Mouse (Mus musculus): ENCODE measurements at regions not wholly inside any gene's neighbourhood (a gene's known extent, or its start where the extent isn't known, plus 50 kb on each side); places are given as distances from the start of the nearest gene placed in this dataset.

GRCm38 (mm10) chr6:126427208-126427607, 108.0 kb downstream of the Kcna5 start:
- H3K9me3 ChIP-seq (ENCODE audit: low read length), result no peaks in the 10 kb centered on the region
- H3K4me3 ChIP-seq (replicated peaks; ENCODE audit: low read length), result no peak overlapping the region
- no peaks in the 10 kb centered on the region for H3K4me1 ChIP-seq (replicated peaks; ENCODE audit: low read depth, low read length)
- TF ChIP-seq NANOG (IDR thresholded peaks at IDR 0.05; ENCODE audit: borderline replicate concordance, low read length) (no peak), POU5F1 (IDR thresholded peaks at IDR 0.05; ENCODE audit: borderline replicate concordance, low read length) (no peak), CTCF (conservative IDR thresholded peaks at IDR 0.05; ENCODE audit: low read length) (no peak)
- H3K27me3 ChIP-seq (ENCODE audit: insufficient read depth, low read length), result no peaks in the 10 kb centered on the region
- H3K36me3 ChIP-seq (ENCODE audit: insufficient read depth, low read length), result no peaks in the 10 kb centered on the region

- 0 out of 2 replicates have a peak, but pooled peaks cover 4% of the 10 kb centered on the region for H3K9me3 ChIP-seq (ENCODE audit: low read length)
These were observed 129.5 kb downstream of the Kcna5 start for GRCm38 (mm10) chr6:126405736-126406135.

GRCm38 (mm10) chr6:126404331-126405070, 130.7 kb downstream of the Kcna5 start:
- Histone ChIP-seq H3K4me1 (replicated peaks; ENCODE audit: low read depth, low read length) (no peaks in the 10 kb centered on the region), H3K9me3 (ENCODE audit: low read length) (no peaks in the 10 kb centered on the region), H3K27me3 (ENCODE audit: insufficient read depth, low read length) (no peaks in the 10 kb centered on the region), H3K36me3 (ENCODE audit: insufficient read depth, low read length) (no peaks in the 10 kb centered on the region), H3K4me3 (replicated peaks; ENCODE audit: low read length) (no peak overlapping the region)
- TF ChIP-seq POU5F1 (IDR thresholded peaks at IDR 0.05; ENCODE audit: borderline replicate concordance, low read length) (no peak), NANOG (IDR thresholded peaks at IDR 0.05; ENCODE audit: borderline replicate concordance, low read length) (no peak), CTCF (conservative IDR thresholded peaks at IDR 0.05; ENCODE audit: low read length) (no peak)

More at GRCm38 (mm10) chr6:126405736-126406135, 129.5 kb downstream of the Kcna5 start:
- H3K4me1 ChIP-seq (replicated peaks; ENCODE audit: low read depth, low read length), result no peaks in the 10 kb centered on the region
- H3K27me3 ChIP-seq (ENCODE audit: insufficient read depth, low read length), result no peaks in the 10 kb centered on the region
- H3K4me3 ChIP-seq (replicated peaks; ENCODE audit: low read length), result no peak overlapping the region
- no peaks in the 10 kb centered on the region for H3K36me3 ChIP-seq (ENCODE audit: insufficient read depth, low read length)
- TF ChIP-seq NANOG (IDR thresholded peaks at IDR 0.05; ENCODE audit: borderline replicate concordance, low read length), result no peak
- no peak for TF ChIP-seq POU5F1 (IDR thresholded peaks at IDR 0.05; ENCODE audit: borderline replicate concordance, low read length)
- peak; percentile 36 for TF ChIP-seq CTCF (conservative IDR thresholded peaks at IDR 0.05; ENCODE audit: low read length)

DNA sequence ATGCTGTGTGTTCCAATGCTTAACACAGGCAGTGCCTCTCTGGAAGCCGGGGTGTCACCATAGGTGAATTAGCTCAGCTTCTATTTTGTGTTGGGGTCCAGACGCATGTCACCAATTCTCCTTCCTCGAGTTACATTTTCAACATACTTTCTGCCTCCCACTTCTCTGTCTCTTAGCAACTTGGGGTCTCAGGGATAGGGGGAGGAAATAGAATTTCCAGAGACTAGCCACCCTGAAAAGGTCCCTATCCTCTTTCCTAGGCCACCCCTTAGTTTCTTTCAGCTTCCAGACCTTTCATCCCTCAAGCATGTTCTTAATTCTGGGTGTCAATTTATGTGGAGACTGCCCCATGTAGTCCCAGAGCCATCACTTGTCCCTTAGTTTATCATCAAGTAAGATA, 135.6 kb downstream of the Kcna5 start:
- TF ChIP-seq NANOG (IDR thresholded peaks at IDR 0.05; ENCODE audit: borderline replicate concordance, low read length), result no peak
- TF ChIP-seq CTCF (conservative IDR thresholded peaks at IDR 0.05; ENCODE audit: low read length), result no peak
- no peak for TF ChIP-seq POU5F1 (IDR thresholded peaks at IDR 0.05; ENCODE audit: borderline replicate concordance, low read length)
- no peaks in the 10 kb centered on the region for H3K4me1 ChIP-seq (replicated peaks; ENCODE audit: low read depth, low read length)
- no peak overlapping the region for H3K4me3 ChIP-seq (replicated peaks; ENCODE audit: low read length)
- no peaks in the 10 kb centered on the region for H3K9me3 ChIP-seq (ENCODE audit: low read length)
- no peaks in the 10 kb centered on the region for H3K36me3 ChIP-seq (ENCODE audit: insufficient read depth, low read length)
- no peaks in the 10 kb centered on the region for H3K27me3 ChIP-seq (ENCODE audit: insufficient read depth, low read length)

DNA sequence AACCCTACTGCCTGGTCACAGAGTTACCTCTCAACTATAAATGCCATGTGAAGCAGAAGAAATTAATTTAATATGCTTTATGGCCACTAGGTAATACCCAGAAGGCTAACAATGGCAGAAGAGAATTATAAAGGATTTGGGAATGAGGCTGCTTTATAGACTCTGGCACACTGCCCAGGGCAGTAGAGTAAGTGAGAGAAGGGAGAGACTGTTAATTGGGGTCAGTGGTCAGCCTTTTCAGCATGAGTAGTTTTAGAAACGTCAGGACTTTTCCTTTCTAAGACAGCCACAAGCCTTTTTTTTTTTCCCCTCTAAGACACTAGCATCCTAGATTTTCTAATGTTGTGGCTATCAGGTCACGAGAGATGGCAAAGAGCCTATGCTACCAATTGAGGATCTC, 136.6 kb downstream of the Kcna5 start:
- TF ChIP-seq CTCF (conservative IDR thresholded peaks at IDR 0.05; ENCODE audit: low read length) (no peak), NANOG (IDR thresholded peaks at IDR 0.05; ENCODE audit: borderline replicate concordance, low read length) (no peak), POU5F1 (IDR thresholded peaks at IDR 0.05; ENCODE audit: borderline replicate concordance, low read length) (no peak)

DNA sequence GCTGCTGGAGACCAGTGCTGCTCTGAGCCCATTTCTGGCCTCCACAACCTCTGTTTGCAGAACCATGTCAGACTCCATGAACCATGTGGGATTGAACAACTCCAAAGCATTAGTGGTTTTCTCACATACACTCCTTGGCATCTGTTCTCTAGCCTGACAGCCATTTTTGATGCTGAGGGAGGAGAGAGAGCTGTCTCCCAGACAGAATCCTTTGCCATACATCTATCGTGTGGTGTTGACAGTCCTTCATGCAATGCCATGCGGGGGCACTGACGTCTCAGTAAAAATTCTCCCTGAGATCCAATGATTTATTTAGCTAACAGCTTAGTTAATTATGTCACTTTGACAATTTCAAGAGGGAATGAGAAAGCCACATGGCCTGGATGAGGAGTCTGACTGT, 140.2 kb downstream of the Kcna5 start:
- no peaks in the 10 kb centered on the region for H3K27me3 ChIP-seq (ENCODE audit: insufficient read depth, low read length)
- no peak overlapping the region for H3K4me3 ChIP-seq (replicated peaks; ENCODE audit: low read length)
- no peak for TF ChIP-seq NANOG (IDR thresholded peaks at IDR 0.05; ENCODE audit: borderline replicate concordance, low read length)
- no peak for TF ChIP-seq CTCF (conservative IDR thresholded peaks at IDR 0.05; ENCODE audit: low read length)
- TF ChIP-seq POU5F1 (IDR thresholded peaks at IDR 0.05; ENCODE audit: borderline replicate concordance, low read length), result no peak
- no peaks in the 10 kb centered on the region for H3K9me3 ChIP-seq (ENCODE audit: low read length)
- no peaks in the 10 kb centered on the region for H3K36me3 ChIP-seq (ENCODE audit: insufficient read depth, low read length)
- no peaks in the 10 kb centered on the region for H3K4me1 ChIP-seq (replicated peaks; ENCODE audit: low read depth, low read length)

More for the DNA sequence above, 136.6 kb downstream of the Kcna5 start:
- H3K36me3 ChIP-seq (ENCODE audit: insufficient read depth, low read length), result no peaks in the 10 kb centered on the region
- no peaks in the 10 kb centered on the region for H3K9me3 ChIP-seq (ENCODE audit: low read length)
- H3K4me1 ChIP-seq (replicated peaks; ENCODE audit: low read depth, low read length), result no peaks in the 10 kb centered on the region
- no peak overlapping the region for H3K4me3 ChIP-seq (replicated peaks; ENCODE audit: low read length)
- H3K27me3 ChIP-seq (ENCODE audit: insufficient read depth, low read length), result no peaks in the 10 kb centered on the region

- H3K27me3 ChIP-seq (ENCODE audit: insufficient read depth, low read length), result no peaks in the 10 kb centered on the region
- H3K9me3 ChIP-seq (ENCODE audit: low read length), result no peaks in the 10 kb centered on the region
- no peaks in the 10 kb centered on the region for H3K4me1 ChIP-seq (replicated peaks; ENCODE audit: low read depth, low read length)
- H3K4me3 ChIP-seq (replicated peaks; ENCODE audit: low read length), result no peak overlapping the region
- TF ChIP-seq POU5F1 (IDR thresholded peaks at IDR 0.05; ENCODE audit: borderline replicate concordance, low read length) (no peak), CTCF (conservative IDR thresholded peaks at IDR 0.05; ENCODE audit: low read length) (no peak), NANOG (IDR thresholded peaks at IDR 0.05; ENCODE audit: borderline replicate concordance, low read length) (no peak)
- H3K36me3 ChIP-seq (ENCODE audit: insufficient read depth, low read length), result no peaks in the 10 kb centered on the region
These were observed 141.0 kb downstream of the Kcna5 start for GRCm38 (mm10) chr6:126394111-126394809.

GRCm38 (mm10) chr6:126384210-126385012, 150.8 kb downstream of the Kcna5 start:
- no peaks in the 10 kb centered on the region for H3K9me3 ChIP-seq (ENCODE audit: low read length)
- no peak for TF ChIP-seq NANOG (IDR thresholded peaks at IDR 0.05; ENCODE audit: borderline replicate concordance, low read length)
- peaks cover 5% of the 10 kb centered on the region; the same call in 1 of the 2 replicates for H3K27me3 ChIP-seq (ENCODE audit: insufficient read depth, low read length)
- no peaks in the 10 kb centered on the region for H3K4me1 ChIP-seq (replicated peaks; ENCODE audit: low read depth, low read length)
- no peak overlapping the region for H3K4me3 ChIP-seq (replicated peaks; ENCODE audit: low read length)
- no peaks in the 10 kb centered on the region for H3K36me3 ChIP-seq (ENCODE audit: insufficient read depth, low read length)

All from E14TG2a.4 (cell line).